Mouse (Mus musculus): ENCODE measurements around the gene Ccnq.
"Not testable (repeated sequence)": the region's sequence is repeated elsewhere in the genome, so short reads cannot be mapped to it uniquely, and the experiment has no call there.

Gene Ccnq

GRCm38 (mm10) chr11:78761086-78761485 lies 9.6 kb upstream of the Ccnq start:
- no peak for DNase-seq (ENCODE audit: low spot score)

GRCm38 (mm10) chr11:78755299-78755698 lies 3.8 kb upstream of the Ccnq start:
- no peak for DNase-seq (ENCODE audit: low spot score)

GRCm38 (mm10) chr11:78754177-78754576 lies 2.6 kb upstream of the Ccnq start:
- not testable (repeated sequence) for DNase-seq (ENCODE audit: low spot score)

GRCm38 (mm10) chr11:78753183-78753582 lies 1.7 kb upstream of the Ccnq start:
- no peak for DNase-seq (ENCODE audit: low spot score)

GRCm38 (mm10) chr11:78751843-78752203 lies 294 bp upstream of the Ccnq start:
- DNase-seq (ENCODE audit: low spot score), result no peak

- DNase-seq (ENCODE audit: low spot score), result no peak
Measured at GRCm38 (mm10) chr11:78746264-78746663, 5.3 kb downstream of the Ccnq start.

GRCm38 (mm10) chr11:78745475-78745874 lies 6.1 kb downstream of the Ccnq start:
- DNase-seq (ENCODE audit: low spot score), result no peak

GRCm38 (mm10) chr11:78742461-78742860 lies 9.1 kb downstream of the Ccnq start:
- no peak for DNase-seq (ENCODE audit: low spot score)

- DNase-seq (ENCODE audit: low spot score), result no peak
Measured at GRCm38 (mm10) chr11:78741958-78742357, 9.6 kb downstream of the Ccnq start.

- no peak for DNase-seq (ENCODE audit: low spot score)
Measured at GRCm38 (mm10) chr11:78739361-78739760, 12.2 kb downstream of the Ccnq start.

GRCm38 (mm10) chr11:78736877-78737408 lies 14.6 kb downstream of the Ccnq start:
- DNase-seq (ENCODE audit: low spot score), result no peak

- DNase-seq (ENCODE audit: low spot score), result no peak
Measured at GRCm38 (mm10) chr11:78735168-78735567, 16.4 kb downstream of the Ccnq start.

- DNase-seq (ENCODE audit: low spot score), result no peak
Measured at GRCm38 (mm10) chr11:78732619-78733018, 18.9 kb downstream of the Ccnq start.

- no peak for DNase-seq (ENCODE audit: low spot score)
Measured at GRCm38 (mm10) chr11:78730902-78731301, 20.6 kb downstream of the Ccnq start.

GRCm38 (mm10) chr11:78728041-78728440 lies 23.5 kb downstream of the Ccnq start:
- no peak for DNase-seq (ENCODE audit: low spot score)

- no peak for DNase-seq (ENCODE audit: low spot score)
Measured at GRCm38 (mm10) chr11:78726366-78726765, 25.2 kb downstream of the Ccnq start.

- DNase-seq (ENCODE audit: low spot score), result no peak
Measured at GRCm38 (mm10) chr11:78724792-78725191, 26.7 kb downstream of the Ccnq start.

GRCm38 (mm10) chr11:78721419-78721818 lies 30.1 kb downstream of the Ccnq start:
- DNase-seq (ENCODE audit: low spot score), result no peak

GRCm38 (mm10) chr11:78717655-78718054 lies 33.9 kb downstream of the Ccnq start:
- DNase-seq (ENCODE audit: low spot score), result no peak

GRCm38 (mm10) chr11:78708642-78709041 lies 42.9 kb downstream of the Ccnq start:
- no peak for DNase-seq (ENCODE audit: low spot score)

- no peak for DNase-seq (ENCODE audit: low spot score)
Measured at GRCm38 (mm10) chr11:78706026-78706425, 45.5 kb downstream of the Ccnq start.

GRCm38 (mm10) chr11:78703085-78703484 lies 48.4 kb downstream of the Ccnq start:
- DNase-seq (ENCODE audit: low spot score), result no peak

GRCm38 (mm10) chr11:78702319-78702718 lies 49.2 kb downstream of the Ccnq start:
- no peak for DNase-seq (ENCODE audit: low spot score)
